Mouse (Mus musculus): ENCODE measurements around the gene Rnf181.

DNA sequence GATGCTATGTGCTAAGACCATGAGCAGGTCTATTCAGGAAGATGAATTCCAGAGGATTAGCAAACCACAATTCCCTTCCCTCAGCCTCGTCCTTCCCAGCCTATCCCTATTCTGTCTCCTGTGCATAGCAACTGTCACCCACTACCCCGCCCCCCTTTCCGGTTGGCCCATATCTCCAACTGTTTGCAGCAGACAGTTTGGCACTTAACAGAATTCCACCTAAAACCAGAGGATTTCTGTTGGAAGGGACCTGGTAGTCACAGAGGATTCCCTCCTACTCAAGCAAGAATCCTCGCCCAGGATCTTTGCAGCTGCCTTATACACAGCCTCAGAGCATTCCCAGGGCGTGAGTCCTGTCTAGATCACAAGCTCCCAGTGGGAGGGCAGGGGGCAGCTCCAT, 4.4 kb upstream of the Rnf181 start:
- TF ChIP-seq CTCF (IDR thresholded peaks at IDR 0.05) (no peak), EP300 (IDR thresholded peaks at IDR 0.05) (no peak)

All from lung, postnatal 0 days (tissue).